Mouse (Mus musculus): ENCODE data around the gene Atf6b. TPM values are rescaled to one million over a fixed set of nuclear protein-coding genes. Genes with fewer than 3 reads are reported as not detected.
A peak's percentile ranks its signal among the peaks of the same experiment; 100 is the strongest.

Gene Atf6b
- polyA plus RNA-seq (2015; fragmentation: Nextera tagmentation; extraction: Ambion mirVana): 123 and 125 TPM in 2 replicates

DNA sequence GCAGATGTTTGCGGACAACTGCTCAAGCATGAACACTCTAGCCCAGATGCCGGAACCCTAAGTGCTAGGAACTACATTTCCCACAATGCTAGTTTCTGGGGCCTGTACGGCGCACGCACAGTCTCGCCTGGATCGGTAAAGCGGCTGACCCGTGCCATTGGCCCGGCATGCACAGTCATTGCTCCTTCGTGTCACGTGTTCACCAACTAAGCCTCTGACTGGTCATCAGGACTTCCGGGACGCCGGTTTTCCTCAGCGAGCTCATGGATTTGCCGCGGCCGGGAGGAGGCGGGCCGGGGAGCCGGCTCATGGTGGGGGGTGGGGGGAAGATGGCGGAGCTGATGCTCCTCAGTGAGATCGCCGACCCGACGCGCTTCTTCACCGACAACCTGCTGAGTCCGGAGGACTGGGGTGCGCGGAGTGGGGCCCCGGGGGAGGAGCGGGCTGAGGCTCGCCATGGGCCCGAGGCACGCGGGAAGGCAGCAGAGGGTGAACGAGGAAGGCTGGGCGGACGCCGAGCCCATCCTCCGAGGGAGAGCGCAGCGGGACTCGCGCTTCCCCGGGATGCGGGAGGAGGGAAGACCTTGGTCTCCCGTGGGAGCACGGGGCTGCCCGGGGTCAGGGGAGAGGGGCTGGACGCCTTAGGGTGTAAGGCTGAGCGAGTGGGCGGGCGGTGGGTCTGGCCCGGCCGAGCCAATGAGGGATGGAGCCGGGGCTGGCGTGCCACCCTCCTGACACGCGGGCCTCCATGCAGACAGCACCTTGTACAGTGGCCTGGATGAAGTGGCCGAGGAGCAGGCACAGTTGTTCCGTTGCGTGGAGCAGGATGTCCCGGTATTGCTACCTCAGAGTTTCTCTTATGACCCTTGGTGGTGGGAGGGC, at the start of gene Atf6b:
Gene Atf6b (plus strand): TSS at position 241 of the 882 bp plus-strand sequence.
- ATAC-seq (replicated peaks): peak; percentile 97
- Histone ChIP-seq H3K9me3 (no peaks in the 10 kb centered on the region), H3K9ac (peak within 1 kb of the TSS; percentile 77), H3K4me2 (peak within 1 kb of the TSS; percentile 82), H3K27ac (peak within 1 kb of the TSS; percentile 78), H3K4me3 (peak within 1 kb of the TSS; percentile 70), H3K4me1 (peaks cover 34% of the 10 kb centered on the region), H3K36me3 (replicated peaks) (peaks cover 14% of the 10 kb centered on the region; the same call in 1 of the 2 replicates), H3K27me3 (replicated peaks) (no peaks in the 10 kb centered on the region)
- WGBS: under 1% methylated on average over 64 of the region's 66 CpGs

DNA sequence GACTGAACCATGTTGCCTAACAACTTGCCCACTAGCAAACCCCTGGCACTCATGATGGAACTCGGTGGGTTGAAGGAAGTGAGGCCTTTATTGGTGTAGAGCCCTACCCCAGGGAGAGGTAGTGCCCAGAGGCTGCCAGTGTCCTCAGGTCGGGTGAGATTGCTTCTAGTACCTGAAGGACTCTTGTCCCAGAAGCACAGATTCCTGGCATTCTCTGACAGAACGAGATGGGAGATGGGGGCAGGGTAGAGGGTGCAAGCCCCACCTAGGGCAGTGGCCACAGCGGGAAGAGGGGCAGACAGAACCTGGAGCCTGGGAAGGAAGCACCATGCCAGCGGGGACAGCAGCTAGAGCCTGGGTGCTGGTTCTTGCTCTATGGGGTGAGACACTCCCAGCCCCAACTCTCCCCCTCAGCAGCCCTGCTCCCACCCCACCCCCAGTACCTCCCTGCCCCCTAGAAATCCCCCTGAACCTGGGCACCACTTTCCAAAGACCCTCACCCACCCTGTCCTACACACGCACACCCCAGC, 49.3 kb upstream of the Atf6b start, which contains the start of gene Ager:
Gene Ager (plus strand): TSS at position 297 of the 530 bp plus-strand sequence.
- H3K4me2 ChIP-seq: no peak within 1 kb of the TSS
- peaks cover 34% of the 10 kb centered on the region for H3K4me1 ChIP-seq
- ATAC-seq (replicated peaks): no peak
- H3K36me3 ChIP-seq (replicated peaks): peaks cover 15% of the 10 kb centered on the region; the same call in 1 of the 2 replicates
- H3K27me3 ChIP-seq (replicated peaks): no peaks in the 10 kb centered on the region
- no peaks in the 10 kb centered on the region for H3K9me3 ChIP-seq
- H3K9ac ChIP-seq: no peak within 1 kb of the TSS
- 24% methylated on average over 6 of the region's 6 CpGs for WGBS
- no peak within 1 kb of the TSS for H3K27ac ChIP-seq
- H3K4me3 ChIP-seq: no peak within 1 kb of the TSS

DNA sequence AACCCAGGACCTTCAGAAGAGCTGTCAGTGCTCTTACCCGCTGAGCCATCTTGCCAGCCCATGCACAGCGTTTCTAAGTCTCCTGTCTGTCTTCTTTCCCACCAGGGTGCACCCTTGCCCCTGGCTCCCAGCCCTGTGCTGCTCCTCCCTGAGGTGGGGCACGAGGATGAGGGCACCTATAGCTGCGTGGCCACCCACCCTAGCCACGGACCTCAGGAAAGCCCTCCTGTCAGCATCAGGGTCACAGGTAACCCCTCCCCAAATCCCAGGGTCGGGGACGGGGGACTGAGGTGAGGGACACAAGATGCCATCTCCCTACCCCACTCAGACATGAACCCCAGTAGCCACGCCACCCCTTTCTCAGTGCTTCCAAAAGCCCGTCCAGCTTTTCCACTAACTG, 47.1 kb upstream of the Atf6b start:
- Histone ChIP-seq H3K9me3 (no peaks in the 10 kb centered on the region), H3K4me2 (no peak overlapping the region), H3K27ac (no peak overlapping the region), H3K4me3 (no peak overlapping the region), H3K4me1 (peaks cover 26% of the 10 kb centered on the region), H3K9ac (no peak overlapping the region), H3K27me3 (replicated peaks) (no peaks in the 10 kb centered on the region), H3K36me3 (replicated peaks) (peaks cover 15% of the 10 kb centered on the region; the same call in 1 of the 2 replicates)
- ATAC-seq (replicated peaks): no peak
- WGBS: 77% methylated on average over 9 of the region's 9 CpGs

DNA sequence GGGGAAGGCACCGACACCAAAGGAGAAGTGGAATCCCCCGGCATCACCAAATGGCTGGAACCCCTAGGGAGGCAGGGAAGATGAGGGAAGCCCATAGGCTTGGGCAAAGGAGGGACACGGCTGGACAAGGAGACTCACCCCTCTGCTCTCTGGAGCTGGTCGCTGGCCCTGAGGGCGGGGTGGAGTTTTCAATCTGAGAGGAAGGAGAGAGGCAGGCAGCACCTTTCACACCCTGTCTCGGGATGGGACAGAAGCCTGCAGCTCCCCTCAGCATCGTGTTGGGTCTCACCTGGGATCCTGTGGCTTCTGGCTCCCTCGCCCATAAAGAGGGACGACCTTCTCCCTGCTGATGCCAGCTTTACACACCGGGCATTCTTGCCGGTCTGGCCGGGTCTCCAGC, 45.1 kb upstream of the Atf6b start:
- Histone ChIP-seq H3K27me3 (replicated peaks) (no peaks in the 10 kb centered on the region), H3K27ac (no peak overlapping the region), H3K9ac (peak overlapping the region; percentile 66; the same call in 1 of the 2 replicates), H3K4me3 (peak overlapping the region; percentile 86; the same call in 1 of the 2 replicates), H3K4me2 (peak overlapping the region; percentile 63), H3K9me3 (no peaks in the 10 kb centered on the region), H3K36me3 (replicated peaks) (peaks cover 11% of the 10 kb centered on the region; the same call in 1 of the 2 replicates), H3K4me1 (peaks cover 29% of the 10 kb centered on the region)
- 90% methylated on average over 12 of the region's 12 CpGs for WGBS
- no peak for ATAC-seq (replicated peaks)

DNA sequence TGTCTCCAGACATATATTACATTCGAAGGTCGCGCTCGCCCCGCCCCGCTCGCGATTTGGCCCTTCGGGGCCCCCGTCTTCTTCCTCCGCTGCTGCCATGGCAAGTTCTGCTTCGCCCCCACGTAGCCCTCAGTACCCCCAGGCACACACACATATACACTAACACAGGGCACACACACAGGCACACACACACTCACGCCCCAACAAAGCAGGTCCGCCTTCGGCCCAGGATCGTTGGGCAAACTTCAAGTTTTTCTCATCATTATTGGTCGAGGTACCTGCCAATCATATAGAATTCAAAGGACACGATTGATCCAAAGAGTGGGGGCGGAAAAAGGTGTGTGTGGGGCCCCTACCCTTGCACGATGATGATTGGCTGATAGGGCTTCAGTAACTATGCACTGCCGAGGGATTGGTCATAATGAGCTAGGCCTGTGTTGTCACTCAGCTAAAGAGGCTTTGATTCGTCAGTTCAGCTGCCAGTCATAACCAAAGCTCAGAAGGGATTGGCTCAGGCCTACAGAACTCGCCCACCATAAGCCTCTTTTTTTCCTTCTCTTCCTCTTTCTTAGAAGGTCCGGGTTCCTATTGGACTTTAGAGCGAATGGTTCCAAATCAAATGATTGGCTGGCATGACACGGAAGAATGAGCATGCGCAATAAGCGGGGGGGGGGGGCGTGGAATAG, 43.4 kb upstream of the Atf6b start, which contains the start of gene Rnf5:
Gene Rnf5 (minus strand): TSS at position 316 of the 686 bp plus-strand sequence.
- Histone ChIP-seq H3K27ac (peak within 1 kb of the TSS; percentile 92), H3K9ac (peak within 1 kb of the TSS; percentile 94), H3K27me3 (replicated peaks) (no peaks in the 10 kb centered on the region), H3K9me3 (no peaks in the 10 kb centered on the region), H3K4me3 (peak within 1 kb of the TSS; percentile 86), H3K36me3 (replicated peaks) (peaks cover 11% of the 10 kb centered on the region; the same call in 1 of the 2 replicates), H3K4me1 (peaks cover 45% of the 10 kb centered on the region), H3K4me2 (peak within 1 kb of the TSS; percentile 70)
- peak; percentile 95 for ATAC-seq (replicated peaks)
- 1% methylated on average over 30 of the region's 30 CpGs for whole genome bisulfite sequencing

DNA sequence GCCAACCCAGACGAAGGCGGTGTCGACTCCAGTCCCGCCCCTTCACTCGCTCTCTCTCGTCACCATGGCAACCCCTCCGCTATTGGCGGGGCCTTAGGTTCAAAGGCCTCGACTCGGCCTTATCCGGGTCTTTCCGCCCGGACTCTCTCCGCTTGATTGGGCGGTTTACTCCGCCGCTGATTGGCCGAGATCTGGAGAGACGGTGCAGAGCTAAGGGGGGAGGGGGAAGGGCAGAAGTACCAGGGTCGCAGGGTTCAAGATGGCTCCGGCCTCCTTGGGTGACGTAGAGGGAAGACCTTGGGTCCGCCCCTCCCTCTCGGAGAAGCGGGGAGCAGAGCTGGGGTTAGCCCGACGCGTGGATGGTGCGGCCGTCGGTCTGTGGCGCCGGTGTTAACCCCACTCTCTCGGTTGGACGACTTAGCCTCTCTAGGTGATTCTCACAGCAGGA, 42.9 kb upstream of the Atf6b start, which contains the start of gene Agpat1:
Gene Agpat1 (plus strand): TSS at position 202 of the 448 bp plus-strand sequence.
- Histone ChIP-seq H3K4me1 (peaks cover 51% of the 10 kb centered on the region), H3K36me3 (replicated peaks) (peaks cover 11% of the 10 kb centered on the region; the same call in 1 of the 2 replicates), H3K9me3 (no peaks in the 10 kb centered on the region), H3K9ac (peak within 1 kb of the TSS; percentile 94), H3K27me3 (replicated peaks) (no peaks in the 10 kb centered on the region), H3K27ac (peak within 1 kb of the TSS; percentile 92), H3K4me3 (peak within 1 kb of the TSS; percentile 86), H3K4me2 (peak within 1 kb of the TSS; percentile 70)
- ATAC-seq (replicated peaks): peak; percentile 87
- 0% methylated on average over 35 of the region's 35 CpGs for WGBS

DNA sequence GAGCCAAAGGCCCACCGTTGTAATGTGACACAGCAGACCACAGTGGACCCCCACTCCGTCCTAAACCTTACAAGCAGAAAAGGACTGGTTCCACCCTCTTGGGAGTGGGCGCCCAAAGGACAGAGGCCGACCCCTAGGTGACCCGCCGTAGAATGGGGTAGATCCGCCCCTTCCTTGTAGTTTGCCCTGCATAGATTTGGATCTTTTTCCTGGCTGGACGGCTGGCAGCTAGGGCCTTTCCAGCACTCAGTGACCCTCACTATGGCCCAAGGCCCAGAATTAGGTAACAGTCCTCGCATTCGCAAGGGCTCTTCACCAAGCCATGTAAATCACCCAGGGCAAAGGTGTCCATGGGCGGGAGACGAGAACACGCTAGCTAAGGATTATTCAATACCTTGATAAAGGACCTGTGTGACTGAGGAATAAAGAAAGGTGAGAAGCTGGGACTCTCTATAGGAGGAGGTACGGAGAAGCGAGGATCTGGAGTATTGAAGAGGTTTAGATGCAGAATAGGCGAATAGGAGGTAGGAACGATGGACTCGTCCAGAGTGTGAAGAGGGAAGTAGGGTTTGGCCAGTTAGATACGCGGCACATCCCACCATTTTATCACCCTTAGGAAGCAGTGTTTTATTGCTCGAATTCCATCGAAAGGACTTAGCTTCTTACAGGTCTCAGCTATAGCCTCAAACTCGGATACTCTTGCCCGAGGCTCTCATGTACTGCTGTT, 42.3 kb upstream of the Atf6b start:
- Histone ChIP-seq H3K4me3 (peak overlapping the region; percentile 86), H3K36me3 (replicated peaks) (peaks cover 11% of the 10 kb centered on the region; the same call in 1 of the 2 replicates), H3K4me1 (peaks cover 52% of the 10 kb centered on the region), H3K27ac (peak overlapping the region; percentile 92), H3K9ac (peak overlapping the region; percentile 94), H3K9me3 (no peaks in the 10 kb centered on the region), H3K27me3 (replicated peaks) (no peaks in the 10 kb centered on the region), H3K4me2 (peak overlapping the region; percentile 70)
- 17% methylated on average over 24 of the region's 24 CpGs for WGBS
- no peak for ATAC-seq (replicated peaks)

DNA sequence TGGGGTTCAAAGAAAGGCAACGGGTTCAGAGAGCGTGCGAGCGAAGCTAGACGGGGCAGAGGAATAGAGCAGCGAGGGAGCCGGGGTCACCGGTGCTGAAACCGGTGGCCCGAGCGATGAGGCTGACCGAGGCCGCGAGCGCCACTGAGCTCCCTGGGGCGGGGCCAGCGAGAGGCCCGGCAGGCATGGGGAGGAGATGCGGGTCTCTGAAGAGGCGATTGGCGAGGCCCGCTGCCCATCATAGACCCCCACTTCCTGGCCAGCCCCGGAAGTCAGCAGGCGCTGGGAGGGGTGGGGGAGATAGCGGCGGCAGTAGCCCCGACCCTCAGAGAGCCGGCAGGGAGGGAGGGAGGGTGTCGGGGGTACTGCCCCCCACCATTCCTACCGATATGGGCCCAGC, 41.3 kb upstream of the Atf6b start:
- H3K4me3 ChIP-seq: peak overlapping the region; percentile 86
- peaks cover 5% of the 10 kb centered on the region; the same call in 1 of the 2 replicates for H3K36me3 ChIP-seq (replicated peaks)
- no peaks in the 10 kb centered on the region for H3K9me3 ChIP-seq
- peak overlapping the region; percentile 94 for H3K9ac ChIP-seq
- peak overlapping the region; percentile 92 for H3K27ac ChIP-seq
- ATAC-seq (replicated peaks): peak; percentile 50
- peaks cover 52% of the 10 kb centered on the region for H3K4me1 ChIP-seq
- peak overlapping the region; percentile 70 for H3K4me2 ChIP-seq
- WGBS: under 1% methylated on average over 23 of the region's 30 CpGs
- no peaks in the 10 kb centered on the region for H3K27me3 ChIP-seq (replicated peaks)

DNA sequence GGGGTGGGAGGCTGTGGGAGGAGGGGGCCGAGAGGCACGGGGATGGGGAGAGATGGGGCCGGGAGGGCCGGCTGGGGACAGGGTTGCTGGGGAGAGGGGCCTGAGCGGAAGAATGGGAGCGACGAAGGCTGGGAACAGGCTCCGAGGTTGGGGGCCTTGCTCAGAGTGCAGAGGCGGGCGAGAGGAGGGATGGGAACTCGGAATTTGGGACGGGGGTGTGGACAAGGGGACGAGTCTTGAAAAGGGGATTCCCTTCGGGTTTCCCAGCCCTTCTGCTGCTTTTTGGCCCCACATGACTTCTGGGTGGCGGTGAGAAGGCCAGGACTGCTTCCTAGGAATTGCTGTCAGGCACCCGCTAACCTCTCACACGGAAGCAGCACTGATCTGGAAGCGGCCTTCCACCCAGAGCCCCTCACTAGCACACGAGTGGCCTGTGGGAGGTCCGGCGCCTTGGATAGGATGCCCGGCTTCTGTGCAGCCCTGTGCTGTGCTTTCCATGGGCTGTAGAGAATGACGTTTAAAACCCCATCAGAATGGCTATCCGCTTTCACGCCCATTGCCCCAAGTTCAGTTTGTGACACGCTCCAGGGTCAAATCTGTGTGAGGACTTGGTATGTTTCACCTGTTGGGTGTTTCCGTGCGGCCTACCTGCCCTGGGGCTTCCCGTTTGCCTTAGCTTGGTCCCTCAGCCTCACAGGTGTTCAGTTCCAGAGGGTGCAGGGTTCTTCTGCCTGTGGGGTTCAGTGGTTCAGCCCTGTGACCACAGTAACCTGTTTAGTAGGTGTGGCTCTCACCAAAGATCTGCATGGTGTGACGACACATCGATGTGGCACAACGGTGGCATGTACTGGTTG, 40.5 kb upstream of the Atf6b start:
- H3K9me3 ChIP-seq: no peaks in the 10 kb centered on the region
- H3K4me3 ChIP-seq: peak overlapping the region; percentile 86
- H3K4me2 ChIP-seq: peak overlapping the region; percentile 70
- peak overlapping the region; percentile 94 for H3K9ac ChIP-seq
- peak overlapping the region; percentile 92 for H3K27ac ChIP-seq
- peaks cover 9% of the 10 kb centered on the region for H3K36me3 ChIP-seq (replicated peaks)
- ATAC-seq (replicated peaks): no peak
- peaks cover 52% of the 10 kb centered on the region for H3K4me1 ChIP-seq
- H3K27me3 ChIP-seq (replicated peaks): no peaks in the 10 kb centered on the region
- 18% methylated on average over 32 of the region's 32 CpGs for WGBS

DNA sequence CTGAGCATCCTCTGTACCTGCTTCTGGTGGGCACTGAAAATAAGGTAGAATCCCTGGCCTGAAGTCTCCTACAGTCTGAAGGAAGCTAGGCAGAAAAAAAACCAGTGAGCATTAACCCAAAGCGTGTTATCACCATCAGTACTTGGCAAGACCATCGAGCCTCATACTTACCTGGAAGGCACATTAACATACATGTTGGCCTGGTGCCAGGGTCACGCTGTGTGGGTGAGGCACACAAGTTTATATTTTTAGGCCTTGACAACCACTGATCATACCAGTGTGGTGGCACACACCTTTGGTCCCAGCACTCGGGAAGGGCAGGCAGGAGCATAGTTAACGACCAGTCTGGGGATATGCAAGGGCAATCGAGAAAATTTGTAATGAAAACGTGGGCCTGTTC, 38.9 kb upstream of the Atf6b start:
- Histone ChIP-seq H3K36me3 (replicated peaks) (peaks cover 21% of the 10 kb centered on the region), H3K9ac (no peak overlapping the region)

More for the DNA sequence above, 38.9 kb upstream of the Atf6b start:
- WGBS: 83% methylated on average over 7 of the region's 7 CpGs
- ATAC-seq (replicated peaks): no peak
- Histone ChIP-seq H3K27ac (no peak overlapping the region), H3K27me3 (replicated peaks) (no peaks in the 10 kb centered on the region), H3K4me2 (no peak overlapping the region), H3K4me1 (peaks cover 41% of the 10 kb centered on the region), H3K9me3 (no peaks in the 10 kb centered on the region), H3K4me3 (no peak overlapping the region)

Measured in midbrain, embryonic 15.5 days (tissue).